Mouse (Mus musculus) spleen, adult 2 months (tissue): Measurements from ENCODE around the gene Nrp1.

Source experiments
- CTCF ChIP-seq: fragments of 200-500 bp; IDR thresholded peaks from 2 replicates; pipeline ENCODE4 v1.5.1; 2011; ENCODE audit warnings: mild to moderate bottlenecking, inconsistent platforms; ENCODE audit not compliant: insufficient read depth, insufficient read length, insufficient replicate concordance; ENCODE audit errors: extremely low read depth
- POLR2A ChIP-seq: fragments of 200-500 bp; IDR thresholded peaks from 2 replicates; pipeline ENCODE4 v1.6.1; 2011; ENCODE audit warnings: low read depth, low read length, inconsistent platforms

DNA sequence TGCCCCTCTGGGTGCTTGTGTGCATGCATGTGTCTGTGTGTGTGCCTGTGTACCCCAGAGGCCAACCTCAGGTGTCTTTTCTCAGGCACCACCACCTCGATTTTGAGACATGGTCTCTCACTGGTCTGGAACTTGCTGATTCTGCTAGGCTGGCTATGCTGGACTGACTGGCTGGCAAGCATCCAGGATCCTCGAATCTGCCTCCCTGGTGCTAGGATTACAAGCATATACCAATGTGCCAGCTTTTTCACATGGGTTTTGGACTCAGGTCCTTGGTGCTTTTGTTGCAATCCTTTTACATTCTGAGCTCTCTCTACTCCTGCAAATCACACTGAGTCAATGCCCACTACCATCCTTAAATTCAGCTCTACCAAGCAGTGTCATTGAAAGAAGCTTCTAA lies 46.5 kb downstream of the Nrp1 start:
- TF ChIP-seq POLR2A = no peak
- TF ChIP-seq CTCF = no peak
